Mouse (Mus musculus): ENCODE results near the gene Insrr.
"Not testable (repeated sequence)": the region's sequence is repeated elsewhere in the genome, so short reads cannot be mapped to it uniquely, and the experiment has no call there.

Gene Insrr

GRCm38 (mm10) chr3:87838622-87839021 is 41.9 kb downstream of the Insrr start:
- peak; percentile 72 to 76 for DNase-seq

- DNase-seq, result no peak
Measured at GRCm38 (mm10) chr3:87840858-87841257, 44.1 kb downstream of the Insrr start.

GRCm38 (mm10) chr3:87844981-87845380 is 48.2 kb downstream of the Insrr start:
- DNase-seq, result no peak

GRCm38 (mm10) chr3:87846186-87846585 is 49.4 kb downstream of the Insrr start:
- no peak for DNase-seq

GRCm38 (mm10) chr3:87846650-87847110 is 49.9 kb downstream of the Insrr start, which contains the start of gene Sh2d2a:
Gene Sh2d2a (plus strand): TSS chr3:87846755.
- no peak for DNase-seq

GRCm38 (mm10) chr3:87847680-87848079 is 50.9 kb downstream of the Insrr start:
- DNase-seq, result no peak

- no peak for DNase-seq
Measured at GRCm38 (mm10) chr3:87849117-87849516, 52.4 kb downstream of the Insrr start.

- no peak for DNase-seq
Measured at GRCm38 (mm10) chr3:87854795-87855568, 58.2 kb downstream of the Insrr start.

- no peak for DNase-seq
Measured at GRCm38 (mm10) chr3:87855936-87856335, 59.2 kb downstream of the Insrr start.

- no peak for DNase-seq
Measured at GRCm38 (mm10) chr3:87857666-87858065, 60.9 kb downstream of the Insrr start.

- peak; percentile 58 to 63 for DNase-seq
Measured at GRCm38 (mm10) chr3:87859813-87860212, 63.1 kb downstream of the Insrr start.

GRCm38 (mm10) chr3:87864111-87864510 is 67.4 kb downstream of the Insrr start:
- not testable (repeated sequence) for DNase-seq
